Mouse (Mus musculus) G1E-ER4 (cell line): ENCODE measurements around the gene Pdcd1lg2. TPM values are rescaled to one million over a fixed set of nuclear protein-coding genes. Genes with fewer than 3 reads are reported as not detected.

Source experiments
- GATA1 ChIP-seq: IDR thresholded peaks from one replicate; pipeline ENCODE4 v1.8.0; 2012; ENCODE audit warnings: low read length, inconsistent platforms
- polyA plus RNA-seq: library from polyadenylated mRNA; stranded (reverse); fragments of >175 nt; gene quantifications from 2 replicates; pipeline ENCODE4 v1.2.3, GENCODE M21; 2012

Gene Pdcd1lg2
- polyA plus RNA-seq, 1 experiment = 0.12 TPM

DNA sequence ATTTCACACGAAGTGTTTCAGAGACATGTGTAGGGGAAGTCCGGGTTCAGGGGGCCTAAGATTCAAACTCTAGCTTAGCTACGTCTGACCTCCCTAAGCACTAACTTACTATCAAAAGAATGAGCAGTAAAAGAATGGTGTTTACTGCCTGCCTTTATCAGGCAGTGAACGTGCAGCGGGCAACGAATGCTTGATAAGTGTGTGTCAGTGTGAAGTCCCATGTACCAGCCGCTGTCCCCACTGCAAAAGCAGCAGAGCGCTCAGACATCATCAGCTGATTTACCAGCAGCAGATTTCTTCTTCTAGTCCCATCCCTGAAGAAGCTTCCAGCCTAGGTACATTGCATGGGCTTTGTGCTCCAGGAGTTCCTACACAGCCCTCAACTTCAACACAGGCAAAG, 61.7 kb downstream of the Pdcd1lg2 start:
- TF ChIP-seq GATA1 = no peak

DNA sequence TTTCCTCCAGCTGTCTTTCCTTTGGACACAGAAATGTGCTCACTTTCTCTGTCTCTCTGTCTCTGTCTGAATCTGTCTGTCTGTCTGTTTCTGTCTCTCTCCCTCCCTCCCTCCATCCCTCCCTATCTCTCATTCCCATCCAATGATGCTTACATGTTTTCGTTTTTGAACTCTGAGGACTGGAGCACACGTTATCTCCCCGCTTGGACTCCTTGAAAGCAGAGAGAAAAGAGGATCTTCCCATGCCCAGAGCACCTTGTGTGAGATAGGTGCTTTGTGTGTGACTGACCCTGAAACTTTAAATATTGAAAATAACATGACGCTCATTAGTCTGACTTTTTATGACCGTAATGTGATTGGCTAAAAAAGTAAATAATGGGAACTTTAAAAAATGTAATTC, 62.2 kb downstream of the Pdcd1lg2 start:
- TF ChIP-seq GATA1 = no peak

DNA sequence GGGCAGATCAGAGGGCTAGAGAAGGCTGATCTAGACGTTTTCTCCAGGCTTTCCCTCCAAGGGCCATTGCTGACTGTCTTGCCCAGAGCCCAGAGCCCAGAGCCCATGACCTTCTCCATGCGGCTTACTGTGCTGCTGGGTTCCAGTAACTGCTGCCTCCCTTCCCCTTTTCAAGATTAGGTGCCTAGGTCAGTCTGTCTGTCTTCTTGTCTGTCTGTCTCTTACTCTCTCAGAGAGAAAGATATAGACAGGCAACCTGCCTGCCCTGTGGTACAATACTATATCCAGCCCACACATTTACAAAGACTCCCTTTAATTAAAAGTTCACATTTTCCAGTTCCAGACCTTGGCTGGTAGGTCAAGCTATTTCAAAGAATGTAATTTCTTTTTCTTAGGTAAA, 64.1 kb downstream of the Pdcd1lg2 start:
- no peak for TF ChIP-seq GATA1

DNA sequence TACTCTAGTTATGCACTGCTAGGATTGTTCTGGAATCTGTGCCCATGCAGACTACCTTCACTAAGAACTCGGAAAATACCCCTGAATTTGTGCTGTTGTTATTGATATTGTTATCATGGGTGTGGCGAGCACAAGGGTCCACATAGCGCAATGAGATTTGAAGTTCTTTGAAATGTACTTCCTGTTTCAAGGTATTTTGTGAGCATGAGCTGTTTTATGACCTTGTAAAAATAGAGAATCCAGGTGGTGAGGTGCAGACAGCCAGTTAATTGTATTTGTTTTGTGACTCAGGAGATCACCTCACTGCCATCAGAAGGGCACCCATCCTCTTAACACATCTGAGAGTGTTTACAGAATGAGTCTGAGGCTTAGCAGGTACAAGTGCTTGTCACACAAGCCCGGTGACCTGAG, 64.5 kb downstream of the Pdcd1lg2 start:
- TF ChIP-seq GATA1 = no peak

DNA sequence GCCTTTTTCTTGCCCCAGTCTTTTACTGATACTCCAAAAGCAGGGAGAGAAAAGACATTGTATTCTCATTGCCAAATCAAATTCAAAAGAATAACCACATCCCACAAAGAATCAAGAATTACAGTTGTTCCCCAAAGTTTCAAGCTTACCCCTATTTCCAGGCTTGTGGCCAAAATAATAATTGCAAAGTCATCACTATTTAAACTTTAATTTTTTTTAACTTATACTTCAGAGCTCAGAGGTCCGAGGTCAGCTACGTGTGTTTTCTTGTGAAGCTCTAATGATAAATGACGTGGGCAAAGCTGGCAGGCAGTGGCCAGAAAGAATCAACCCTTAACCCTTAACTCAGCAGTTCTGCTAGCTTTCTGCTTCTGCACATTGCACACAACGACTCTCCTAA, 67.9 kb downstream of the Pdcd1lg2 start:
- no peak for TF ChIP-seq GATA1

DNA sequence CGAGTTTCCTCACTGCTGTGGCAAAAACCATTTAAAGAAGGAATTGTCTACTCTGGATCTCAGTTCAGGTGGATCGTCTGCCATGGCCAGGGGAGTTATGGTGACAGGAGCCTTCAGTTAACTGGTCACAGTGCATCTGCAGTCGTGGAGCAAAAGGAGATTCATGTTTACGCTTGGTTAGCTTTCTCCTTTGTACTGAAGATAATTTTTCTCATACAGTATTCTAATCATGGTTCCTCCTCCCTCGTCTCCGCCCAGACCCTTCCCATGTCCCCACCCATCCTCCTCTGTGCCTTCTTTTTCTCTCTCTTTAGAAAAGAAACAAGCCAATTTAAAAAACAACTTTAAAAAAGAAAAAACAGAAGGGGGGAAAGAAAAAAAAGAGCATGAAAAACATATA, 70.9 kb downstream of the Pdcd1lg2 start:
- no peak for TF ChIP-seq GATA1

DNA sequence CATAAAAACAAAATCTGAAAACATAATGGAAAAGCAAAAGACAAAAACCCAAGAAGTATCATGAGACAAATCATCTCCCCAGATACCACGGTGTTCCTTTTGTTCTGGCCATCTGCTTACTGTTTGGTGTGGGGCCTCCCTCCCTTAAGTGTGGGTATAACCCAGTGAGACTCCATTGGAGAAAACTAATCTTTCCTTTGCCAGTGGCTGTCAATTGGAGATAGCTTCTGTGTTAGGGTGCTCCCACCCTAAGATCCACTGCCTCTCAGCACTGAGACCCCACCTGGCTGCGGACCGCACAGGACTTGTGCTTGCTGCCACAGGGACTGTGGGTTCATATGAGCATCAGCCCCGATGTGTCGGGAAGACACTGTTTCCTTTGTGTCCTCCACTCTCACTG, 71.4 kb downstream of the Pdcd1lg2 start:
- no peak for TF ChIP-seq GATA1

DNA sequence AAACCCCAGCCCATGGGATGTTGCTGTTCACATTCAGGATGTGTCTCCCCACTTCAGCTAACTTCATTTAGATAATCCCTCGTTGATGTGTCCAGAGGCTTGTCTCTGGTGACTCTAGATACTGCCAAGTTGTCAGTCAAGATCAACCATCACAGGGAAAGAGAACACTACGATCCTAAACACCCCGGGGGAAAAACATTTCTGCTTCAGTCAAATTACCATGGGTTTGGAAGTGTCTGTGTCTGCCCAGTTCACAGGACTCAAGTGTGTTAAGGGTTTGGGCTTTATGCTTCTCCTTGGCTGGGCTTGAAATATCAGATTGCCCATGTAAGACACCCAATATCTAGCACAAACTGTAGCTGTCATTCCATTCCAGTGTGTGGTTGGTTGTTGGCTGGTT, 71.9 kb downstream of the Pdcd1lg2 start:
- no peak for TF ChIP-seq GATA1

DNA sequence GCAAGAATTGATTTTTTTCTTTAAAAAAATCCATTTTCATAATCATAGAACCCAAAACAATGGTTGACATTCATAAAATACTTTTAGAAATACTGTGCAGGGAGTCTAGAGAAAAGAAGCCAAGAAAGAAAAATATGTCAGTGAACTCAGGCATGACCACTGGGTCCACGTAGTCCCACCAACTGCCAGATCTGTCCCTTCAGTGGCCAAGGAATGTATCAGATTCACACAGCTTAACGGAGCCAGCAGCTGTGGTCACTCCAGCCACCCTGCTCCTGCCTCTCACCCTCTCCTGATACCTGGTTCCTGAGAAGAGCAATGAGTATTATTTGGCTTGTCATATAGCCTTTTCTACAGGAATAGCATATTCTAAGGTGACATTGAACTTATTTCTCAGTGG, 72.7 kb downstream of the Pdcd1lg2 start:
- TF ChIP-seq GATA1 = no peak

DNA sequence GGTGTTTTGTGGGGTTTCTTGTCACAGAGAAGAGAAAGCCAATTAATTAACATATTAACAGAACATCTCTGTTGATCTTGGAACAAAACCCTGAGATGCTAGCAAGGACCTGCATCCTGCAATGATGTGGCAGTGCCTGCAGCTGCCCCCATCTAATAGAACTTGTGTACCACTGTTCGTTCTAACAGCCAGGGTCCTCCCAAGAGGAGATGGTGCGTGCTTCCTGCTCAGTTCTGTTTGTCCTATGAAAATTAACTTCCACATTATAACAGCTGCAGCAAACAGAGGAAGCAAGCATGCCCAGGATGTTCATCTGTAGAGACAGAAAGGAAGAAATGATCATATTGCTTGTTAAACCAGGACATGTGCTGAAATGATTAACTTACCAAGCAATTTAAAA, 73.8 kb downstream of the Pdcd1lg2 start:
- no peak for TF ChIP-seq GATA1

DNA sequence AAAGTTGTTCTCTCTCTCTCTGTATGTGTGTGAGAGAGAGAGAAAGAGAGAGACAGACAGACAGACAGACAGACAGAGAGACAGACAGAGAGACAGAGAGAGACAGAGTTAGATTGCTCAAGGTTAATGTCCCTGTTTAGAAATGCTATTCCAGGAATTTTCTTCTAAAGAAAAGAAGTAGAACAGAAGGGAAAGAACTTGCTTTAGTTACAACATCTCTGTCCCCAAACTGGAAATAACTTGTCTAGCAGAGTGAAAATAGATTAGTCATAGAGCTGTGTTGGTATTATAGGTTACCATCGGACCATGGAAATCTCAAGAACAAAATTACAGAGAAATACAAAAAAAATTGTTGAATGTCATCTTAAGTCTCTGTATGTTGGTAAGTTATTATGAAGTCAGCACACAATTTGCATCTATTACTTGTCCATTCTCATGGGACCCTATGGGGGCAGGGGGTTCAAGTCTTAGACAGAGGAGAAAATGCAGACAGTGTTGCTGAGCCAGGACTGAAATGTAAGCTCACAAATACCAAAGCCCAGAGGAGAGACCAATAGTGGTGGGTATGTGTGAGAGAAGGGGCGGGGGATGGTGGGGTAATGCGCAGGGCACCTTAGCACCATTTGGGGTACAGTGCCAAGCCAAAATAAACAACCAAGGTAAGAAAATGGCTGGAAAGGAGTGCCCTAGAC, 74.7 kb downstream of the Pdcd1lg2 start:
- no peak for TF ChIP-seq GATA1

DNA sequence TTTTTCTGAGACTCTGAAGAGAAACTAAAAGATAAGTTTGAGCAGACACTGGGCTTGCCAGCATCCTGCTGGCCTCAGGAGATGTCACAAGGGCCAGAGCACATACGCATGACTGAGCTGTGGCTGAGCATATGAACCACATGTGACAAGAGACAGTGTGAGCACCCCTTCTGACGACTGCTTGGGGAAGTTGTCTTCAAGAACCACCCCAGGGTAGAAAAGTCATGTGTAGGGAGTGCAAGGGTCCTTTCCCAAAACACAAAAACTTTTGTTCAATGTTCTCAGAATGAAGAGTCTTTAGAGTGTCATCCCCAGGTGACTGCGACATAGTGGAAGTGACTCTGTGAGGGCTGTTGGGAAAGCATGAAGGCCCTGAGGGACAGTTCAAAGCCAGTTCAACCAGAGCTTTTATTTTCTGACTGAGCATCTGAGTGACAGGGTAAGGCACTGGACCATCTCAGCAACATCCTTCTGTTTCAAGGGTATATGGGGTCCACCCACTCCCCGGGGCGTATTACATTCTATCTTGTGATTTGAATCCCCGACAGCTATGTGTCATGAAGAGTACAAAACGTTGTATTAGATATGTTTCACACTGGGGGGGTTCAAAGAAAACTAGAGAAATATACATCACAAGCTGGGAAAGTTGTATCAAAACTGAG, 76.0 kb downstream of the Pdcd1lg2 start:
- no peak for TF ChIP-seq GATA1

DNA sequence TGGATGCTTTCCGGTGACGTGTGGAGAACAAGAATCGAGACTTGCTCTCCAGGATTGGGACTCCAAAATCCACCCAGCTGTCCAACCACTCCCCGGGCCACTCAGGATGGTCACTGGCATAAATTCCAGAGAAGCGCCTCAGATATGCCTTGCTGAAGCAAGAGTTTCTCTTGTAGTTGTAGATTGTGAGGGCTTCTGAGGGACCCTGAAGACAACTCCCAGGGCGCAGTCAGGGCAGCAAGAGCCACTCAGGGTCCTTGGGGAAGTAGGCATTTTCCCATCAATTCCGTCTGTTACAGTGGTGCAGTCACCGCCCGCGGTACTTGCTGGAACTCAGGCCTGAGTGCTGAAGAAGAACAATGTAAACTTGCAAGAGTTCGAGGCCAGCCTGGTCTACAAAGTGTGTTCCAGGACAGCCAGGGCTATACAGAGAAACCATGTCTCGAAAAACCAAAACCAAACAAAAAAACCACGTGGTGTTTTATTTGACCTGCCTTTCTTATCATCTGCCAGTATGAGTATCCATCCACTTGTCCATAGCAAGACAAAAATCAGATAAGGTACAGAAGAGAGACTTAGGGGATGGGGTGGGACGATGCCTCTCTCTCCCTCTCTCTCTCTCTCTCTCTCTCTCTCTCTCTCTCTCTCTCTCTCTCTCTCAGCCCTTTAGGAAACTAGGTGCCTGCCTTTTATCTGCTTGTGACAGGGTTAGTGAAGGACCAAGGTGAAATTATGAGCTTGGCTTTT, 76.8 kb downstream of the Pdcd1lg2 start:
- no peak for TF ChIP-seq GATA1

DNA sequence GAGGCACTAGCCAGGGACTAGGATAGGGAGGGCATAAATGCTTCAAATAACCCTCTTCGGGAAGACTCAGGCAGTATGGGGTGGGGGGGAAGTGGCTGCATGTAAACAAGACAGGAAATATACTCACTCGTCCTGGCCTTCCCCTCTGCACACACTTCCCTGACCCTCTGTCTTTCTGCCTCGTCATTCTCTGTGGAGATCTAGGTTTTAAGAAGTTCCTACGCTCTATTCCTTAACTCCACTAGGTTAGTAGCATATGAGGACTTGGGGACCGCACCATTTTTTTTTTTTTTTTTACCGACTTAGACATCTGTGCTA, 77.3 kb downstream of the Pdcd1lg2 start:
- TF ChIP-seq GATA1 = no peak

DNA sequence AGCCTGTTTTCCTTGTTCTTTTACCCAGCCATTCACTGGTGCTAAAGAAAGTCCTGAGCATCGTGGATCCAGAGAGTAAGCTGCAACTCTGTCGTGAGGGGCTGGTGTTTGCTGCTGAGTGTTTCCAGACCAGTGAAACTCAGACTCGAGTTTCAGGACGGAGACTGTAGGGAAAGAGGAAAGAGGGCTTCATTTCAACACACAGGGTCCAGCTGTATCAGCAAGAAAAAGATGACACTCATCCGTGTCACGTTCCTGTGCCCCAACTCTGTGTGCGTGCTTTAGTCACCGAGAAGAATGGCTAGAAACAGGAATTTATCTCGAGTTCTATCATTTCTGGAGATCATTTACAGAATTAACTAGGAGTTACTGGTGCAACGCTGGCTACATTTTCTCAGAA, 77.7 kb downstream of the Pdcd1lg2 start:
- no peak for TF ChIP-seq GATA1

DNA sequence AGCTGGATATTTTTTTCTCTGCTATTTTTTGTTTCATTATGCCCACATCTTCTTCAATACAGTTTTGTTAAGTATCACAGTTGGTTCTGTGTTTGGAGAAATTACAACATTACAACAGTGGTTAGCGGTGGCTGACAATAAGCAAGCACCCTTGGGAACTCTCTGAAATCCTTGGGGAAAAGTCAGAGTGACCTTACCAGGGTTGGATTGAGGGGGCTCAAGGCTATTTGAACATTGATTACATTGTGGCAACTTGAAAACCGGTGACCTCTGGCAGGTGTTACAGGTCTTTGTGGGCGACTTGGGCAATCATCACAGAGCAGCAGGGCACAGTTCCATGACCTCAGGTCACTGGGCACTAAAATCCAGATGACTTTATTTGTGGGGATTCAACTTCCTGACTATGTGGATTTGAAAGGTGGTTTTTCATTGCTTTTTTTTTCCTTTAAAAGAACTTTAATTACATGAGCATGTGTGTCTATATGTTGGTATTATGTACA, 79.1 kb downstream of the Pdcd1lg2 start:
- TF ChIP-seq GATA1 = no peak

DNA sequence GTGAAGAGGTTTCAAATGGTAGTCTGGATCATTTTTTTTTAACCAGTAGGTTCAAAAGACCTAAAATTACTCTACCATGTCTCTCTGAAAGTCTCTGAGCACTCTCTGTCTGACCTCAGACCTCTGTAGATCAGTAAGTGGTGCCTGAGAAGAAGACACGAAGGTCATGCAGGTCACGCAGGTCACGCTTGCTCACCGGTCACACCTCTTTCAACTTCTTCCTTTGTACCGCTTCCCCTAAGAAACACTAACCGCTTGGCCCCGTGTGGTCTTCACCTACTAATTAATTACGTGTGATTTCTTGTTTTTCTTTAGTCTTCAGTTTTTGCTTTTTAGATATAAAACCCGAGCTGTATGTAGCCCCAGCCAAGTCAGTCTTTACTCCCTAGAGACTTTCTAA, 80.7 kb downstream of the Pdcd1lg2 start:
- TF ChIP-seq GATA1 = no peak
